Mouse (Mus musculus): ENCODE results near the gene Pde9a. TPM values are rescaled to one million over a fixed set of nuclear protein-coding genes. Genes with fewer than 3 reads are reported as not detected.
"Not testable (repeated sequence)": the region's sequence is repeated elsewhere in the genome, so short reads cannot be mapped to it uniquely, and the experiment has no call there.

Gene Pde9a
- total RNA-seq (2015; ENCODE audit: low replicate concordance) = not detected in 2 replicates
- not detected in 2 replicates for total RNA-seq (2017; ENCODE audit: low replicate concordance)

- no peak for ATAC-seq (replicated peaks; ENCODE audit: low FRiP score, poor library complexity, severe bottlenecking)
Observed at GRCm38 (mm10) chr17:31385671-31386665, at the start of gene Pde9a. TSS of gene Pde9a (plus strand) at chr17:31386210.

GRCm38 (mm10) chr17:31339769-31340168 is 46.2 kb upstream of the Pde9a start:
- ATAC-seq (replicated peaks; ENCODE audit: low FRiP score, poor library complexity, severe bottlenecking) = no peak

- no peak for ATAC-seq (replicated peaks; ENCODE audit: low FRiP score, poor library complexity, severe bottlenecking)
Observed at GRCm38 (mm10) chr17:31342191-31342590, 43.8 kb upstream of the Pde9a start.

- ATAC-seq (replicated peaks; ENCODE audit: low FRiP score, poor library complexity, severe bottlenecking) = no peak
Observed at GRCm38 (mm10) chr17:31344172-31344801, 41.7 kb upstream of the Pde9a start.

GRCm38 (mm10) chr17:31344816-31345215 is 41.2 kb upstream of the Pde9a start:
- no peak for ATAC-seq (replicated peaks; ENCODE audit: low FRiP score, poor library complexity, severe bottlenecking)

- ATAC-seq (replicated peaks; ENCODE audit: low FRiP score, poor library complexity, severe bottlenecking) = no peak
Observed at GRCm38 (mm10) chr17:31348129-31348528, 37.9 kb upstream of the Pde9a start.

GRCm38 (mm10) chr17:31349388-31349787 is 36.6 kb upstream of the Pde9a start:
- no peak for ATAC-seq (replicated peaks; ENCODE audit: low FRiP score, poor library complexity, severe bottlenecking)

GRCm38 (mm10) chr17:31351984-31352383 is 34.0 kb upstream of the Pde9a start:
- no peak for ATAC-seq (replicated peaks; ENCODE audit: low FRiP score, poor library complexity, severe bottlenecking)

- ATAC-seq (replicated peaks; ENCODE audit: low FRiP score, poor library complexity, severe bottlenecking) = no peak
Observed at GRCm38 (mm10) chr17:31353255-31353654, 32.8 kb upstream of the Pde9a start.

- ATAC-seq (replicated peaks; ENCODE audit: low FRiP score, poor library complexity, severe bottlenecking) = not testable (repeated sequence)
Observed at GRCm38 (mm10) chr17:31354684-31355083, 31.3 kb upstream of the Pde9a start.

- ATAC-seq (replicated peaks; ENCODE audit: low FRiP score, poor library complexity, severe bottlenecking) = no peak
Observed at GRCm38 (mm10) chr17:31355792-31356502, 30.1 kb upstream of the Pde9a start.

GRCm38 (mm10) chr17:31360582-31360981 is 25.4 kb upstream of the Pde9a start:
- no peak for ATAC-seq (replicated peaks; ENCODE audit: low FRiP score, poor library complexity, severe bottlenecking)

- no peak for ATAC-seq (replicated peaks; ENCODE audit: low FRiP score, poor library complexity, severe bottlenecking)
Observed at GRCm38 (mm10) chr17:31365586-31366166, 20.3 kb upstream of the Pde9a start.

- ATAC-seq (replicated peaks; ENCODE audit: low FRiP score, poor library complexity, severe bottlenecking) = no peak
Observed at GRCm38 (mm10) chr17:31370221-31370620, 15.8 kb upstream of the Pde9a start.

- ATAC-seq (replicated peaks; ENCODE audit: low FRiP score, poor library complexity, severe bottlenecking) = no peak
Observed at GRCm38 (mm10) chr17:31370931-31371330, 15.1 kb upstream of the Pde9a start.

- ATAC-seq (replicated peaks; ENCODE audit: low FRiP score, poor library complexity, severe bottlenecking) = no peak
Observed at GRCm38 (mm10) chr17:31377961-31378360, 8.0 kb upstream of the Pde9a start.

GRCm38 (mm10) chr17:31378361-31378761 is 7.6 kb upstream of the Pde9a start:
- ATAC-seq (replicated peaks; ENCODE audit: low FRiP score, poor library complexity, severe bottlenecking) = no peak

GRCm38 (mm10) chr17:31379086-31379485 is 6.9 kb upstream of the Pde9a start:
- ATAC-seq (replicated peaks; ENCODE audit: low FRiP score, poor library complexity, severe bottlenecking) = no peak

- no peak for ATAC-seq (replicated peaks; ENCODE audit: low FRiP score, poor library complexity, severe bottlenecking)
Observed at GRCm38 (mm10) chr17:31379863-31380262, 6.1 kb upstream of the Pde9a start.

- ATAC-seq (replicated peaks; ENCODE audit: low FRiP score, poor library complexity, severe bottlenecking) = no peak
Observed at GRCm38 (mm10) chr17:31383320-31383719, 2.7 kb upstream of the Pde9a start.

All from erythroid progenitor cell, adult 5-6 weeks (primary cell).